Mouse (Mus musculus): Measurements from ENCODE around the gene Lrch1. TPM values are rescaled to one million over a fixed set of nuclear protein-coding genes. Genes with fewer than 3 reads are reported as not detected.

Gene Lrch1
- total and polyA plus RNA-seq, 3 experiments: 7.5 to 17.1 (median 14.8) TPM

DNA sequence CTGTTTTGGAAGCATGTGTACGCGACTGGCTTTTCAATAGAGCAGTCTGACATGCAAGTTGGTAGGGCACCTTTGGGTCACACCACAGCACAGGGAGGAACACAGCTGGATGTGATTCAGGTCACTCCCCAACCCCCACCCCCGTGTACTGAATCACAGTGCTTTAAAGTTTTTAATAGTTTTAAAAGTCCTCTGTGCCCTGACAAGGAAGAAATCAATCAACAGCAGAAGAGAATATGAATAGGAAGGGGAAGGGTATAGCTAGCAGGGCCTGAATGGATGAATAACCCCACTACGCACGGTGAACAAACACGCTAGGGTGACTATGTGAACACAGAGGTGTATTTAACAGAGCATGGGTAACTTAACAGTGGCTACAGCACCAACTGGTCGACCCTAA lies 6.1 kb downstream of the Lrch1 start:
- Histone ChIP-seq H3K27ac (no peak overlapping the region), H3K27me3 (ENCODE audit: control insufficient read depth, insufficient read depth, low read length) (no peaks in the 10 kb centered on the region), H3K4me1 (ENCODE audit: control insufficient read depth, insufficient read depth, low read length) (peaks cover 35% of the 10 kb centered on the region), H3K36me3 (ENCODE audit: control insufficient read depth, insufficient read depth, low read length) (peaks cover 15% of the 10 kb centered on the region), H3K9ac (ENCODE audit: low read depth, low read length) (no peak overlapping the region), H3K79me2 (replicated peaks; ENCODE audit: control insufficient read depth, insufficient read depth, low read length) (peaks cover 8% of the 10 kb centered on the region), H3K4me3 (no peak overlapping the region)
- TF ChIP-seq CTCF (IDR thresholded peaks at IDR 0.05): no peak
- TF ChIP-seq POLR2A (IDR thresholded peaks at IDR 0.05; ENCODE audit: insufficient read depth, low read depth, low read length): no peak
- TF ChIP-seq EP300 (IDR thresholded peaks at IDR 0.05; ENCODE audit: insufficient read depth, low read depth, low read length): no peak
- DNase-seq: no peak
- intact Hi-C loops (cut with DNase I): no loop called here
- 75% methylated on average over 7 of the region's 7 CpGs for WGBS

DNA sequence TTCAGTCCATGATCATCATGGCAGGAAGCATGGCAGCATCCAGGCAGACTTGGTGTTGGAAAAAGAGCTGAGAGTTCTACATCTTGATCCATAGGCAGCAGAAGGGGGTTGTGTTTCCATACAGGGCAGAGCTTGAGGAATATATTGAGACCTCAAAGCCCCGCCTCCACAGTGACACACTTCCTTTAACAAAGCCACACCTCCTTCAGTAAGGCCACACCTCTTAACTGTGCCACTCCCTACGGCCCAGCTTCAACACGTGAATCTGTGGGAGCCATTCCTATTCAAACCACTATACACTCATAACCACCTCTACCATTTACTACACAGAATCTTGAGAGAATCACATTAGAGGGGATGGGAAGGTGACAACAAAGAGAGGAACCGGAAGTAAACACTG lies 6.9 kb downstream of the Lrch1 start:
- Histone ChIP-seq H3K27me3 (ENCODE audit: control insufficient read depth, insufficient read depth, low read length) (no peaks in the 10 kb centered on the region), H3K27ac (no peak overlapping the region), H3K79me2 (replicated peaks; ENCODE audit: control insufficient read depth, insufficient read depth, low read length) (peaks cover 8% of the 10 kb centered on the region), H3K36me3 (ENCODE audit: control insufficient read depth, insufficient read depth, low read length) (peaks cover 15% of the 10 kb centered on the region), H3K9ac (ENCODE audit: low read depth, low read length) (no peak overlapping the region), H3K4me1 (ENCODE audit: control insufficient read depth, insufficient read depth, low read length) (peaks cover 35% of the 10 kb centered on the region), H3K4me3 (no peak overlapping the region)
- intact Hi-C loops (cut with DNase I): no loop called here
- DNase-seq: no peak
- 70% methylated on average over 4 of the region's 4 CpGs for WGBS
- TF ChIP-seq EP300 (IDR thresholded peaks at IDR 0.05; ENCODE audit: insufficient read depth, low read depth, low read length) (no peak), CTCF (IDR thresholded peaks at IDR 0.05) (no peak), POLR2A (IDR thresholded peaks at IDR 0.05; ENCODE audit: insufficient read depth, low read depth, low read length) (no peak)

DNA sequence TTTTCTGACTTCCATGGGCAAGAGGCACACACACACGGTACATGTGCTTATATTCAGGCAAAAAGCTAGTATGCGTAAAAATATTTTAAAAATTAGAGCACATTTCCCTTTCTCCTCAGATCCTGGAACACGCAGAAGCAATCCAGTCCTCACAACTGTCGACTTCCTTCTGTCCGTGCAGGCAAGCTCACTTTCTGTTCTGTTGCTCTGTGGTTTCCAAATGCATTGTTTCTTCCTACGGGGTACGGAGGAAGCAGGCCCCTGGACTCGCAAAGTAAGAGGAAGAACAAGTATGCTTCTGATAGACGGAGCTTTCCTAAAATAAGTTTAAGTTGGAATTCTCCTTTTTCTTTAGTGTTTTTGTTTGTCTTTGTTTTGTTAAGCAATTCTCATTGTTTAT lies 8.3 kb downstream of the Lrch1 start:
- no peak overlapping the region for H3K4me3 ChIP-seq
- no peak overlapping the region; the same call in none of the 2 replicates for H3K27ac ChIP-seq
- H3K4me1 ChIP-seq (ENCODE audit: control insufficient read depth, insufficient read depth, low read length): peaks cover 31% of the 10 kb centered on the region
- no peak overlapping the region for H3K9ac ChIP-seq (ENCODE audit: low read depth, low read length)
- intact Hi-C loops (cut with DNase I): no loop called here
- peaks cover 15% of the 10 kb centered on the region for H3K36me3 ChIP-seq (ENCODE audit: control insufficient read depth, insufficient read depth, low read length)
- no peak for TF ChIP-seq POLR2A (IDR thresholded peaks at IDR 0.05; ENCODE audit: insufficient read depth, low read depth, low read length)
- 0 out of 2 replicates have a peak, but pooled peaks have one; percentile 31 for TF ChIP-seq EP300 (IDR thresholded peaks at IDR 0.05; ENCODE audit: insufficient read depth, low read depth, low read length)
- no peak for TF ChIP-seq CTCF (IDR thresholded peaks at IDR 0.05)
- 50% methylated on average over 9 of the region's 9 CpGs for WGBS
- peak in 1 of 2 experiments; percentile 21 for DNase-seq
- no peaks in the 10 kb centered on the region for H3K27me3 ChIP-seq (ENCODE audit: control insufficient read depth, insufficient read depth, low read length)
- H3K79me2 ChIP-seq (replicated peaks; ENCODE audit: control insufficient read depth, insufficient read depth, low read length): peaks cover 8% of the 10 kb centered on the region

DNA sequence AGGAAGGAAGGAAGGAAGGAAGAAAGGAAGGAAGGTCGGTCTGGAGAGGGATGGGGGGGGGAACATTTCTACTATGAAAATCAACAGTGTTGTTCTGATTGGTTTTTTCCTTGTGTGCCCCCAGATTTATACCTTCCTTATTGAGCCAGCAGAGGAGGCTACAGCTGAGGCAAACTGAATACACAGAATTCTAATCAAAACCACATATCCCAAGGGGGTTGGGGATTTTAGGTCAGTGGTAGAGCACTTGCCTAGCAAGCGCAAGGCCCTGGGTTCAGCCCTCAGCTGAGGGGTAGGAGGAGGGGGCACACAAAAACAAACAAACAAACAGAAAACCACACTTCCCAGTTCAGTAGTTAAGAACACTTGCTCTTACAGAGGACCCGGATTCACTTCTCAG lies 8.8 kb downstream of the Lrch1 start:
- H3K79me2 ChIP-seq (replicated peaks; ENCODE audit: control insufficient read depth, insufficient read depth, low read length): peaks cover 8% of the 10 kb centered on the region
- intact Hi-C loops (cut with DNase I): no loop called here
- H3K36me3 ChIP-seq (ENCODE audit: control insufficient read depth, insufficient read depth, low read length): peaks cover 15% of the 10 kb centered on the region
- WGBS: 67% methylated on average over 3 of the region's 3 CpGs
- H3K4me3 ChIP-seq: no peak overlapping the region
- DNase-seq: no peak
- H3K27ac ChIP-seq: no peak overlapping the region; the same call in none of the 2 replicates
- H3K4me1 ChIP-seq (ENCODE audit: control insufficient read depth, insufficient read depth, low read length): peaks cover 28% of the 10 kb centered on the region
- TF ChIP-seq CTCF (IDR thresholded peaks at IDR 0.05) (no peak), EP300 (IDR thresholded peaks at IDR 0.05; ENCODE audit: insufficient read depth, low read depth, low read length) (no peak), POLR2A (IDR thresholded peaks at IDR 0.05; ENCODE audit: insufficient read depth, low read depth, low read length) (no peak)
- no peak overlapping the region for H3K9ac ChIP-seq (ENCODE audit: low read depth, low read length)
- H3K27me3 ChIP-seq (ENCODE audit: control insufficient read depth, insufficient read depth, low read length): no peaks in the 10 kb centered on the region

DNA sequence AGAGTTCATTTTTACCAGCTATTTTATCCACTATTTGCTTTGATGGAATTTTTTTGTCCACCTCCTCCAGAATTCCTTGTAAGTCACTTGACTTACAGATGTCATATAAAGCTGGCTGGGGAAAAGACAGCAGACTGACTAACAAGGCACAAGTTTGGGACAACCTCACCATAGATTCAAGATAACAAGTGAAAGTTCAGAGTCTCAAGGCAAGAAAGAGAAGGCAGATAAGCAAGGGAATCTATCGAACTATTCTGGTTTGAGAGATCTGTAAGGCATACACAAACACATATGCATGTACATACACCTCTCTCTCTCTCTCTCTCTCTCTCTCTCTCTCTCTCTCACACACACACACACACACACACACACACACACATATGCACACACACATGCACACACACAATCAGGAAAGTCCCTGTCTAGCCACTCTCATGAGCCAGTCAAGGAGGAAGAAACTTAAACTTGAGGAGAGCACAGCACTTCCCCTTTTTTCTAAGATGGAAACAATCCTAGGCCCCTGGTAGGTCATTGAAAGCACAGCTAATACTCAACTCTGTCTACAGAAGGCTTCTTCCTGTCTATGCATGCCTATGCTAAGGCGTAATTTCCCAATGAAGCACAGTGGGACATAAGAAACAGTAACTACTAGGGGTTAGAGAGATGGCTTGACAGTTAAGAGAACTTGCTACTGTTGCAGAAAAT lies 11.0 kb downstream of the Lrch1 start:
- no peaks in the 10 kb centered on the region for H3K27me3 ChIP-seq (ENCODE audit: control insufficient read depth, insufficient read depth, low read length)
- peaks cover 8% of the 10 kb centered on the region for H3K79me2 ChIP-seq (replicated peaks; ENCODE audit: control insufficient read depth, insufficient read depth, low read length)
- peaks cover 21% of the 10 kb centered on the region for H3K4me1 ChIP-seq (ENCODE audit: control insufficient read depth, insufficient read depth, low read length)
- H3K9ac ChIP-seq (ENCODE audit: low read depth, low read length): no peak overlapping the region
- WGBS: 55% methylated on average over 2 of the region's 2 CpGs
- intact Hi-C loops (cut with DNase I): loop anchor here (2.0 kb wide), 1 partner anchor 18 kb away; no protein-coding TSS in a partner anchor
- no peak overlapping the region for H3K4me3 ChIP-seq
- H3K36me3 ChIP-seq (ENCODE audit: control insufficient read depth, insufficient read depth, low read length): peaks cover 16% of the 10 kb centered on the region
- no peak for DNase-seq
- H3K27ac ChIP-seq: no peak overlapping the region
- TF ChIP-seq EP300 (IDR thresholded peaks at IDR 0.05; ENCODE audit: insufficient read depth, low read depth, low read length): no peak
- no peak for TF ChIP-seq POLR2A (IDR thresholded peaks at IDR 0.05; ENCODE audit: insufficient read depth, low read depth, low read length)
- TF ChIP-seq CTCF (IDR thresholded peaks at IDR 0.05): no peak

DNA sequence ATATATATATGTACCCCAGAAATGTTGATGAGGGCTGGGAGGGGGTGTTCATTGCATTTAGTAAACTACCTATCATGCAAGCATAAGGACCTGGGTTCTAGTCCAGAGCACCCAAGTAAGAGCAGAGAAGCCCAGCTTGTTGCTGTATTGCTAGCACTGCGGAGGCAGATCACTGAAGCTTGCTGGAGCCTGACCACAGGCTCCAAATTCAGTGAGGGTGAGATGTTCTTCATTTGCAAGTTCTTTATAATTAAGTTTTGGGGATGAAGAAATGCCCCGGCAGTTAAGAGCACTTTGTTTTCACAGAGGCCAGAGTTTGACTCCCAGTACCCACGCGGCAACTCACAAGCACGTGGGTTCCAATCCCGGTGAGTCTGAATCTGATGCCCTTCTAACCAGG lies 12.6 kb downstream of the Lrch1 start:
- H3K79me2 ChIP-seq (replicated peaks; ENCODE audit: control insufficient read depth, insufficient read depth, low read length): peaks cover 7% of the 10 kb centered on the region
- WGBS: 96% methylated on average over 6 of the region's 6 CpGs
- no peaks in the 10 kb centered on the region for H3K27me3 ChIP-seq (ENCODE audit: control insufficient read depth, insufficient read depth, low read length)
- H3K4me3 ChIP-seq: no peak overlapping the region
- H3K27ac ChIP-seq: no peak overlapping the region
- peaks cover 6% of the 10 kb centered on the region for H3K36me3 ChIP-seq (ENCODE audit: control insufficient read depth, insufficient read depth, low read length)
- H3K9ac ChIP-seq (ENCODE audit: low read depth, low read length): no peak overlapping the region
- intact Hi-C loops (cut with DNase I): no loop called here
- peaks cover 13% of the 10 kb centered on the region for H3K4me1 ChIP-seq (ENCODE audit: control insufficient read depth, insufficient read depth, low read length)
- no peak for DNase-seq
- no peak for TF ChIP-seq EP300 (IDR thresholded peaks at IDR 0.05; ENCODE audit: insufficient read depth, low read depth, low read length)
- no peak for TF ChIP-seq CTCF (IDR thresholded peaks at IDR 0.05)
- no peak for TF ChIP-seq POLR2A (IDR thresholded peaks at IDR 0.05; ENCODE audit: insufficient read depth, low read depth, low read length)
